Mouse (Mus musculus): ENCODE measurements at regions not wholly inside any gene's neighbourhood (a gene's known extent, or its start where the extent isn't known, plus 50 kb on each side); places are given as distances from the start of the nearest gene placed in this dataset.

DNA sequence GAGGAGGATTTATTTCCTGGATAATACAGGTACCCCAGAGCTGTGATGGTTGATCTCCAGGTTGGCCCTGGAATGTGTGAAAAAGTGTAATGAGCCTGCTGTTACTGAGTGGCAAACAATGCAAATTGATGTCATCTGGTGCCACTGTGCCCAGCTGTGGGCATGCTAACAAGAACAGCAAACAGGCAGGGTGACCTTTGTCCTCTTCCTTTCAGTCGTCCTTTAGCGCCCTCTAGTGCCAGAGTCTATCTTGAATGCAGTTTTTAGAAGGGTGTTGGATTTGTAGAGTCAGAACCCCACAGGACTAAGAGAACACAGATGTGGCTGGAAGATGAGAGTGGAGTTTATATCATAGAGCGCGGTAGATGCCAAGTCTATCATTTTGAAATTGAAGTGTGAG lies 164.3 kb downstream of the Sdhaf3 start:
- Histone ChIP-seq H3K4me2 (ENCODE audit: low read depth) (no peak overlapping the region), H3K36me3 (ENCODE audit: control insufficient read depth, insufficient read depth) (no peaks in the 10 kb centered on the region), H3K79me2 (ENCODE audit: control insufficient read depth, insufficient read depth) (no peaks in the 10 kb centered on the region), H3K27me3 (ENCODE audit: control insufficient read depth, insufficient read depth, insufficient read length) (no peaks in the 10 kb centered on the region), H3K4me3 (no peak overlapping the region), H3ac (ENCODE audit: control insufficient read depth, insufficient read length) (no peak overlapping the region)
- TF ChIP-seq SRF (IDR thresholded peaks at IDR 0.05; ENCODE audit: control insufficient read depth, insufficient read length, low read depth) (no peak), MYOG (IDR thresholded peaks at IDR 0.05; ENCODE audit: control insufficient read depth in 1 of 3, insufficient read depth in 1 of 3, insufficient read length in 2 of 3, low read depth in 2 of 3) (no peak), TCF3 (IDR thresholded peaks at IDR 0.05; ENCODE audit: insufficient read length, low read depth) (no peak), TCF12 (IDR thresholded peaks at IDR 0.05; ENCODE audit: insufficient read depth, poor library complexity, severe bottlenecking) (no peak), POLR2AphosphoS2 (IDR thresholded peaks at IDR 0.05; ENCODE audit: insufficient read length, low read depth) (no peak), E2F4 (IDR thresholded peaks at IDR 0.05; ENCODE audit: insufficient read depth) (no peak), USF1 (IDR thresholded peaks at IDR 0.05; ENCODE audit: low read depth) (no peak), MYOD1 (IDR thresholded peaks at IDR 0.05; ENCODE audit: control insufficient read depth in 1 of 3, insufficient read length in 2 of 3, low read depth in 2 of 3) (no peak), POLR2A (IDR thresholded peaks at IDR 0.05; ENCODE audit: insufficient read length, low read depth) (no peak), MAX (IDR thresholded peaks at IDR 0.05; ENCODE audit: low read depth) (no peak), REST (IDR thresholded peaks at IDR 0.05; ENCODE audit: insufficient read depth, insufficient read length) (no peak), CEBPB (IDR thresholded peaks at IDR 0.05; ENCODE audit: insufficient read depth, poor library complexity, severe bottlenecking) (no peak)

DNA sequence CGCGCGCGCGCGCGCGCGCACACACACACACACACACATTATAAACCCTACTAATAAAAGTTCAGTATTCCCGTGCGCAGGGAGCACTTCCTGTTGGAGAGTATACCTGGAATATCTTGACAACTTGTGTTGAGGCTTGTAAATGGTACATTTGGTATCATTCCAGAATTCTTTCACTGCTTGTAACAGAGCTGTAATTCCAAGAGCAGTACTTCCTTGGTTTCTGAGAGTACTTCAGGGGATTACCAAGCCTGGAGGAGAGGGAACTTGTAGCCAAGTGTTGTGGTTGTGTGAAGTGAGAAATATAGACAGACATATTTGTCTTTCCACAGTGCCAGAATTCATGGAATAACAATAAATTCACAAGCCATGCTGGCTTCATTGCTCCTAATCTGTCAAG lies 177.2 kb downstream of the Sdhaf3 start:
- TF ChIP-seq TCF12 (IDR thresholded peaks at IDR 0.05; ENCODE audit: insufficient read depth, poor library complexity, severe bottlenecking) = no peak
- TF ChIP-seq USF1 (IDR thresholded peaks at IDR 0.05; ENCODE audit: low read depth) = no peak
- TF ChIP-seq TCF3 (IDR thresholded peaks at IDR 0.05; ENCODE audit: insufficient read length, low read depth) = no peak
- TF ChIP-seq POLR2A (IDR thresholded peaks at IDR 0.05; ENCODE audit: insufficient read length, low read depth) = no peak
- no peak for TF ChIP-seq REST (IDR thresholded peaks at IDR 0.05; ENCODE audit: insufficient read depth, insufficient read length)
- no peak for TF ChIP-seq MAX (IDR thresholded peaks at IDR 0.05; ENCODE audit: low read depth)
- no peak for TF ChIP-seq CEBPB (IDR thresholded peaks at IDR 0.05; ENCODE audit: insufficient read depth, poor library complexity, severe bottlenecking)
- no peak for TF ChIP-seq POLR2AphosphoS2 (IDR thresholded peaks at IDR 0.05; ENCODE audit: insufficient read length, low read depth)
- no peak for TF ChIP-seq MYOG (IDR thresholded peaks at IDR 0.05; ENCODE audit: control insufficient read depth in 1 of 3, insufficient read depth in 1 of 3, insufficient read length in 2 of 3, low read depth in 2 of 3)
- TF ChIP-seq MYOD1 (IDR thresholded peaks at IDR 0.05; ENCODE audit: control insufficient read depth in 1 of 3, insufficient read length in 2 of 3, low read depth in 2 of 3) = no peak
- TF ChIP-seq E2F4 (IDR thresholded peaks at IDR 0.05; ENCODE audit: insufficient read depth) = no peak
- TF ChIP-seq SRF (IDR thresholded peaks at IDR 0.05; ENCODE audit: control insufficient read depth, insufficient read length, low read depth) = no peak
- Histone ChIP-seq H3K27me3 (ENCODE audit: control insufficient read depth, insufficient read depth, insufficient read length) (no peaks in the 10 kb centered on the region), H3K4me2 (ENCODE audit: low read depth) (no peak overlapping the region), H3K79me2 (ENCODE audit: control insufficient read depth, insufficient read depth) (no peaks in the 10 kb centered on the region), H3ac (ENCODE audit: control insufficient read depth, insufficient read length) (no peak overlapping the region), H3K4me3 (no peak overlapping the region), H3K36me3 (ENCODE audit: control insufficient read depth, insufficient read depth) (no peaks in the 10 kb centered on the region)

DNA sequence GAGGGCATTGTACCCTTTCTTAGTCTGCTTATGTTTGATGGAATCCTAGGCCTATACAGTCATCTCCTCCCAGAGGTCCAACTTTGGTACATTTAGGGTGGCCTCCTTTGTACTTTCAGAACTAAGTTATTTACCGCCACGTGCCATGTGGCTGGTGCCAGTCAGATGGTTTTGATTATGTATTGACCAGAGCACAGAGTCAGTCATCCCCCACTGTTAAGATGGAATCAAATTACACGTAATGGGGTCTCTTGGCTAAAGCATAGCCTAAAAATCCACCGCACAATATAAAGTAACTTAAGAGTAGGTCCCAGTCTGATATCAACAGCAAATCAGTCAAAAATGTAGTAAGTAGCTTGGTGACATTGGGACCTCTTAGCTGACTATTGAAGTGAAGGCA lies 178.3 kb downstream of the Sdhaf3 start:
- Histone ChIP-seq H3ac (ENCODE audit: control insufficient read depth, insufficient read length) (no peak overlapping the region), H3K36me3 (ENCODE audit: control insufficient read depth, insufficient read depth) (no peaks in the 10 kb centered on the region), H3K4me2 (ENCODE audit: low read depth) (no peak overlapping the region), H3K27me3 (ENCODE audit: control insufficient read depth, insufficient read depth, insufficient read length) (no peaks in the 10 kb centered on the region), H3K4me3 (no peak overlapping the region), H3K79me2 (ENCODE audit: control insufficient read depth, insufficient read depth) (no peaks in the 10 kb centered on the region)
- TF ChIP-seq REST (IDR thresholded peaks at IDR 0.05; ENCODE audit: insufficient read depth, insufficient read length) = no peak
- no peak for TF ChIP-seq MAX (IDR thresholded peaks at IDR 0.05; ENCODE audit: low read depth)

DNA sequence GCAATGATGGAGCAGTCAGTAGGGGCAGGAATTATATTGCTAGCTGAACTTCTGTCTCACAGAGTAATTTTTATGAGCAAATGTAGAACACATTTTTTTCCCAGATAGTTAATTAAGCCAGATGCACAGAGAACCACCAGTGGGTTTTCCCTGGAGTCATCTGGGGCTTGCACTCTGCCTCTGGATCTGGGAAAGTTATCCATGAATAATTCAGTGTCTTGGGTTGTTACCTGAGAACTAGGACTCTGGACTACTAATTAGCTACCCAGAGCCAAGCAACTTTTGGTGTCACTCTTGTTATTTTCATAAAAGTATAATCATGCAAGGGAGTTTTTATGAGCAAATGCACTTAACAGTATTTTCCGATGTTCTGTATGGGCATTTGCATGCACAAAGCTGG lies 179.1 kb downstream of the Sdhaf3 start:
- no peak overlapping the region for H3K4me3 ChIP-seq
- H3K79me2 ChIP-seq (ENCODE audit: control insufficient read depth, insufficient read depth) = no peaks in the 10 kb centered on the region
- TF ChIP-seq MYOG (IDR thresholded peaks at IDR 0.05; ENCODE audit: control insufficient read depth in 1 of 3, insufficient read depth in 1 of 3, insufficient read length in 2 of 3, low read depth in 2 of 3) (no peak), POLR2AphosphoS2 (IDR thresholded peaks at IDR 0.05; ENCODE audit: insufficient read length, low read depth) (no peak), POLR2A (IDR thresholded peaks at IDR 0.05; ENCODE audit: insufficient read length, low read depth) (no peak), CEBPB (IDR thresholded peaks at IDR 0.05; ENCODE audit: insufficient read depth, poor library complexity, severe bottlenecking) (no peak)
- no peak overlapping the region for H3ac ChIP-seq (ENCODE audit: control insufficient read depth, insufficient read length)
- no peak overlapping the region for H3K4me2 ChIP-seq (ENCODE audit: low read depth)
- H3K27me3 ChIP-seq (ENCODE audit: control insufficient read depth, insufficient read depth, insufficient read length) = no peaks in the 10 kb centered on the region
- no peaks in the 10 kb centered on the region for H3K36me3 ChIP-seq (ENCODE audit: control insufficient read depth, insufficient read depth)

DNA sequence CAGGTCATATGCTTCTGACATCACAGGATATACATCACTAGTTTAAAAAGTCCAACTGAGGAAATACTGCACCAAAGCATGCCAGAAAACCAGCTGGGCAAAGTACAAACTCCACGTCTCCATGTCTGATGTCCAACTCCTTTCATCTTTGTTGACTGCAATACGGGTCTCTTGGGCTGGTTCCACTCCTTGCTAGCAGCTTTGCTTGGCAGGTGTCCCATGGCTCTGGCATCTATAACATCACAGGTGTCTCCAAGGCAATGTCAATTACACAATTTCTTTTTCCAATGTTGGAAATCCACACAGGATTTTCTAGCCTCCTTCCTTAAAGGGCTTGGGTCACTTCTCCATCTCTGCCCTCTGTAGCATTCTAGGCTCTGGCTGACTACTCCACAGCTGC lies 225.9 kb downstream of the Sdhaf3 start:
- Histone ChIP-seq H3K36me3 (ENCODE audit: control insufficient read depth, insufficient read depth) (no peaks in the 10 kb centered on the region), H3K4me3 (no peak overlapping the region), H3K4me2 (ENCODE audit: low read depth) (no peak overlapping the region), H3K79me2 (ENCODE audit: control insufficient read depth, insufficient read depth) (no peaks in the 10 kb centered on the region), H3ac (ENCODE audit: control insufficient read depth, insufficient read length) (no peak overlapping the region), H3K27me3 (ENCODE audit: control insufficient read depth, insufficient read depth, insufficient read length) (no peaks in the 10 kb centered on the region)
- TF ChIP-seq MYOG (IDR thresholded peaks at IDR 0.05; ENCODE audit: control insufficient read depth in 1 of 3, insufficient read depth in 1 of 3, insufficient read length in 2 of 3, low read depth in 2 of 3) (no peak), TCF3 (IDR thresholded peaks at IDR 0.05; ENCODE audit: insufficient read length, low read depth) (no peak), USF1 (IDR thresholded peaks at IDR 0.05; ENCODE audit: low read depth) (no peak), POLR2AphosphoS2 (IDR thresholded peaks at IDR 0.05; ENCODE audit: insufficient read length, low read depth) (no peak), MYOD1 (IDR thresholded peaks at IDR 0.05; ENCODE audit: control insufficient read depth in 1 of 3, insufficient read length in 2 of 3, low read depth in 2 of 3) (no peak), E2F4 (IDR thresholded peaks at IDR 0.05; ENCODE audit: insufficient read depth) (no peak), CEBPB (IDR thresholded peaks at IDR 0.05; ENCODE audit: insufficient read depth, poor library complexity, severe bottlenecking) (no peak), REST (IDR thresholded peaks at IDR 0.05; ENCODE audit: insufficient read depth, insufficient read length) (no peak), TCF12 (IDR thresholded peaks at IDR 0.05; ENCODE audit: insufficient read depth, poor library complexity, severe bottlenecking) (no peak), MAX (IDR thresholded peaks at IDR 0.05; ENCODE audit: low read depth) (no peak), POLR2A (IDR thresholded peaks at IDR 0.05; ENCODE audit: insufficient read length, low read depth) (no peak), SRF (IDR thresholded peaks at IDR 0.05; ENCODE audit: control insufficient read depth, insufficient read length, low read depth) (no peak)
